Mouse (Mus musculus) CH12.LX (cell line): ENCODE data around the gene Taar4. TPM values are rescaled to one million over a fixed set of nuclear protein-coding genes. Genes with fewer than 3 reads are reported as not detected.

Experiments used
- DNase-seq: peaks from one replicate; pipeline ENCODE4 v3.0.0-alpha.2; 2013; ENCODE audit errors: extremely low read depth
- H3K27ac ChIP-seq: 2 replicates; pipeline ENCODE4 v1.5.1; 2012; ENCODE audit warnings: low read depth, mild to moderate bottlenecking, control low read depth, moderate library complexity; ENCODE audit not compliant: insufficient read depth
- H3K27me3 ChIP-seq: replicated peaks from 2 replicates; pipeline ENCODE3; 2012; ENCODE audit warnings: inconsistent platforms
- H3K36me3 ChIP-seq, 2 experiments: replicated peaks in 1 of 2; 2 replicates each; pipeline versions ENCODE3 to v1.6.1; 2012; ENCODE audit warnings: inconsistent platforms in 1 of 2, low read length in 1 of 2, mild to moderate bottlenecking in 1 of 2, mixed read lengths in 1 of 2, moderate library complexity in 1 of 2; ENCODE audit not compliant: control insufficient read depth in 1 of 2, insufficient read depth in 1 of 2
- H3K4me1 ChIP-seq, 2 experiments: 2 replicates each; pipeline ENCODE4 v1.6.1; 2012; ENCODE audit warnings: inconsistent platforms in 1 of 2, moderate library complexity in 1 of 2; ENCODE audit not compliant: insufficient read depth in 2 of 2, control insufficient read depth in 1 of 2
- H3K4me2 ChIP-seq: 2 replicates; pipeline ENCODE4 v1.6.1; 2012; ENCODE audit warnings: low read depth, mild to moderate bottlenecking, control low read depth; ENCODE audit not compliant: poor library complexity, insufficient read depth, severe bottlenecking
- H3K4me3 ChIP-seq, 3 experiments: fragments of 150-350 bp in 1 of 3; sonication (generic) in 1 of 3; replicated peaks in 1 of 3; 2 replicates each; pipeline versions ENCODE3 to v1.5.1; 2011 to 2012; ENCODE audit warnings: low read depth in 2 of 3, low read length in 2 of 3, mild to moderate bottlenecking in 2 of 3, moderate library complexity in 2 of 3, control low read depth in 1 of 3, improper control_type of control experiment in 1 of 3, inconsistent platforms in 1 of 3, mixed read lengths in 1 of 3; ENCODE audit not compliant: poor library complexity in 1 of 3
- H3K79me2 ChIP-seq: replicated peaks from 2 replicates; pipeline ENCODE4 v1.6.1; 2012; ENCODE audit warnings: mild to moderate bottlenecking, moderate library complexity; ENCODE audit not compliant: control insufficient read depth, poor library complexity, insufficient read depth, severe bottlenecking; ENCODE audit errors: extremely low read depth
- H3K9ac ChIP-seq: 2 replicates; pipeline ENCODE4 v1.6.1; 2012; ENCODE audit warnings: low read depth, mild to moderate bottlenecking, control low read depth, moderate library complexity; ENCODE audit not compliant: insufficient read depth
- H3K9me3 ChIP-seq: replicated peaks from 2 replicates; pipeline ENCODE3; 2012; ENCODE audit warnings: low read length, inconsistent platforms, mixed read lengths
- BHLHE40 ChIP-seq: IDR thresholded peaks from 2 replicates; pipeline ENCODE4 v1.6.1; 2011; ENCODE audit warnings: mild to moderate bottlenecking, low read depth, low read length, improper control_type of control experiment
- CHD1 ChIP-seq: IDR thresholded peaks from 2 replicates; pipeline ENCODE4 v1.6.1; 2012; ENCODE audit warnings: low read depth, low read length, improper control_type of control experiment, inconsistent platforms
- CHD2 ChIP-seq: IDR thresholded peaks from 2 replicates; pipeline ENCODE4 v1.6.1; 2011; ENCODE audit warnings: low read length, improper control_type of control experiment
- CTCF ChIP-seq, 2 experiments: IDR thresholded peaks in 1 of 2; conservative IDR thresholded peaks in 1 of 2; 2 replicates each; pipeline ENCODE4 v1.5.1; 2011 to 2012; ENCODE audit warnings: low read depth in 2 of 2, low read length in 2 of 2, improper control_type of control experiment in 1 of 2, inconsistent platforms in 1 of 2, mild to moderate bottlenecking in 1 of 2, moderate library complexity in 1 of 2
- E2F4 ChIP-seq: IDR thresholded peaks from 2 replicates; pipeline ENCODE4 v1.6.1; 2011; ENCODE audit warnings: low read depth, low read length, improper control_type of control experiment; ENCODE audit not compliant: insufficient replicate concordance
- ELF1 ChIP-seq: IDR thresholded peaks from 2 replicates; pipeline ENCODE4 v1.6.1; 2014; ENCODE audit warnings: low read depth, mild to moderate bottlenecking, inconsistent platforms, low read length, improper control_type of control experiment
- EP300 ChIP-seq: IDR thresholded peaks from 2 replicates; pipeline ENCODE4 v1.6.1; 2011; ENCODE audit warnings: low read length, improper control_type of control experiment
- ETS1 ChIP-seq: conservative IDR thresholded peaks from 2 replicates; pipeline ENCODE4 v1.6.1; 2012; ENCODE audit warnings: low read depth, mild to moderate bottlenecking, inconsistent platforms, low read length, improper control_type of control experiment, moderate library complexity
- HCFC1 ChIP-seq: IDR thresholded peaks from 2 replicates; pipeline ENCODE4 v1.6.1; 2012; ENCODE audit warnings: low read depth, mild to moderate bottlenecking, inconsistent platforms, low read length, improper control_type of control experiment
- IRF4 ChIP-seq: IDR thresholded peaks from 2 replicates; pipeline ENCODE4 v1.6.1; 2014; ENCODE audit warnings: low read depth, mild to moderate bottlenecking, inconsistent platforms, low read length, improper control_type of control experiment
- JUND ChIP-seq: conservative IDR thresholded peaks from 2 replicates; pipeline ENCODE4 v1.6.1; 2011; ENCODE audit warnings: low read depth, low read length, improper control_type of control experiment
- KAT2A ChIP-seq: IDR thresholded peaks from 2 replicates; pipeline ENCODE4 v1.6.1; 2012; ENCODE audit warnings: low read length, improper control_type of control experiment, inconsistent platforms; ENCODE audit not compliant: insufficient replicate concordance
- MAFK ChIP-seq: IDR thresholded peaks from 2 replicates; pipeline ENCODE4 v1.6.1; 2011; ENCODE audit warnings: low read length, improper control_type of control experiment; ENCODE audit not compliant: insufficient replicate concordance
- MAX ChIP-seq: IDR thresholded peaks from 2 replicates; pipeline ENCODE4 v1.6.1; 2011; ENCODE audit warnings: low read length, improper control_type of control experiment
- MAZ ChIP-seq: IDR thresholded peaks from 2 replicates; pipeline ENCODE4 v1.6.1; 2012; ENCODE audit warnings: low read depth, mild to moderate bottlenecking, inconsistent platforms, low read length, improper control_type of control experiment, moderate library complexity
- MEF2A ChIP-seq: IDR thresholded peaks from 2 replicates; pipeline ENCODE4 v1.6.1; 2014; ENCODE audit warnings: low read depth, mild to moderate bottlenecking, inconsistent platforms, low read length, improper control_type of control experiment, borderline replicate concordance
- MXI1 ChIP-seq: IDR thresholded peaks from 2 replicates; pipeline ENCODE4 v1.6.1; 2011; ENCODE audit warnings: mild to moderate bottlenecking, low read depth, low read length, improper control_type of control experiment
- MYC ChIP-seq: IDR thresholded peaks from 2 replicates; pipeline ENCODE4 v1.6.1; 2011; ENCODE audit warnings: low read depth, mild to moderate bottlenecking, improper control_type of control experiment, low read length
- NELFE ChIP-seq: IDR thresholded peaks from 2 replicates; pipeline ENCODE4 v1.6.1; 2011; ENCODE audit warnings: low read depth, low read length, improper control_type of control experiment
- NRF1 ChIP-seq: IDR thresholded peaks from 2 replicates; pipeline ENCODE4 v1.6.1; 2014; ENCODE audit warnings: low read depth, mild to moderate bottlenecking, inconsistent platforms, low read length, improper control_type of control experiment, moderate library complexity
- PAX5 ChIP-seq: IDR thresholded peaks from 2 replicates; pipeline ENCODE4 v1.6.1; 2012; ENCODE audit warnings: low read length, inconsistent platforms, mixed read lengths
- RAD21 ChIP-seq: IDR thresholded peaks from 2 replicates; pipeline ENCODE4 v1.6.1; 2011; ENCODE audit warnings: low read depth, mild to moderate bottlenecking, low read length, improper control_type of control experiment, moderate library complexity
- RCOR1 ChIP-seq: conservative IDR thresholded peaks from 2 replicates; pipeline ENCODE4 v1.6.1; 2012; ENCODE audit warnings: low read depth, mild to moderate bottlenecking, inconsistent platforms, low read length, improper control_type of control experiment
- SIN3A ChIP-seq: IDR thresholded peaks from 2 replicates; pipeline ENCODE4 v1.6.1; 2012; ENCODE audit warnings: low read length, improper control_type of control experiment, inconsistent platforms
- UBTF ChIP-seq: IDR thresholded peaks from 2 replicates; pipeline ENCODE4 v1.6.1; 2012; ENCODE audit warnings: low read depth, mild to moderate bottlenecking, inconsistent platforms, low read length, improper control_type of control experiment, moderate library complexity
- USF2 ChIP-seq: conservative IDR thresholded peaks from 2 replicates; pipeline ENCODE4 v1.6.1; 2011; ENCODE audit warnings: low read depth, low read length, improper control_type of control experiment
- ZKSCAN1 ChIP-seq: IDR thresholded peaks from 2 replicates; pipeline ENCODE4 v1.6.1; 2012; ENCODE audit warnings: low read depth, inconsistent platforms, low read length, improper control_type of control experiment, borderline replicate concordance
- ZMIZ1 ChIP-seq: IDR thresholded peaks from 2 replicates; pipeline ENCODE4 v1.6.1; 2012; ENCODE audit warnings: low read depth, mild to moderate bottlenecking, inconsistent platforms, low read length, improper control_type of control experiment
- ZNF384 ChIP-seq: IDR thresholded peaks from 2 replicates; pipeline ENCODE4 v1.6.1; 2012; ENCODE audit warnings: low read depth, low read length, improper control_type of control experiment, inconsistent platforms
- dilution Hi-C: fragments of 300-500 bp; cut with MboI; formaldehyde crosslinking; loops from 2 replicates; pipeline ENCODE4 v1.14.3; 2020; ENCODE audit warnings: low sequenced_read_pairs; ENCODE audit not compliant: extremely low pct_unique_long_range_greater_than_20kb, extremely low pct_ligation_motif_present
- in situ Hi-C: fragments of 300-500 bp; cut with MboI; formaldehyde crosslinking; loops from 3 replicates; pipeline ENCODE4 v1.14.3; 2019; ENCODE audit warnings: low sequenced_read_pairs, low pct_ligation_motif_present, low pct_unique_long_range_greater_than_20kb, mixed read lengths
- polyA plus RNA-seq: library from polyadenylated mRNA; unstranded; fragments of >175 nt; gene quantifications from 2 replicates; pipeline ENCODE4 v1.2.1, GENCODE M21; 2012; ENCODE audit warnings: low read depth; ENCODE audit not compliant: insufficient read length
- total RNA-seq, 2 experiments: library from RNA; depleted of rRNA; stranded (reverse); fragments of 300-350 nt in 1 of 2; fragments of >200 nt in 1 of 2; gene quantifications; 2 replicates each; pipeline ENCODE4 v1.2.3; 2012 to 2014

Taar4 gene
- total RNA-seq (2012; rRNA removed) (not detected in 2 replicates), total RNA-seq (2014; rRNA removed) (not detected in 2 replicates), polyA plus RNA-seq (not detected in 2 replicates)

- dilution Hi-C loops = no loop called here
- DNase-seq = peak; percentile 5
- Histone ChIP-seq H3K9ac (no peak within 1 kb of the TSS), H3K36me3 (no peaks in the 10 kb centered on the region), H3K79me2 (no peaks in the 10 kb centered on the region), H3K4me3 (no peak within 1 kb of the TSS), H3K27ac (no peak within 1 kb of the TSS), H3K9me3 (no peaks in the 10 kb centered on the region), H3K27me3 (no peaks in the 10 kb centered on the region), H3K4me1 (peaks cover 4 to 12% of the 10 kb centered on the region in 2 experiments), H3K4me2 (no peak within 1 kb of the TSS)
- TF ChIP-seq IRF4 = no peak
- no peak for TF ChIP-seq KAT2A
- TF ChIP-seq CTCF (conservative IDR thresholded peaks at IDR 0.05 in 1 of 2, IDR thresholded peaks at IDR 0.05 in 1 of 2; ENCODE audit: low read depth in 2 of 2, low read length in 2 of 2) = no peak
- TF ChIP-seq MAX = no peak
- no peak for TF ChIP-seq MAZ
- no peak for TF ChIP-seq MYC
- no peak for TF ChIP-seq EP300
- TF ChIP-seq MAFK = no peak
- TF ChIP-seq NRF1 = no peak
- no peak for TF ChIP-seq RCOR1
- TF ChIP-seq E2F4 = no peak
- TF ChIP-seq CHD1 = no peak
- no peak for TF ChIP-seq MEF2A
- no peak for TF ChIP-seq ZNF384
- TF ChIP-seq CHD2 = no peak
- no peak for TF ChIP-seq RAD21
- in situ Hi-C loops = loop anchor here (25.0 kb wide), 1 partner anchor 352 kb away; no protein-coding TSS in a partner anchor
Measured at GRCm38 (mm10) chr10:23960444-23960915, at the start of gene Taar4. Taar4 (plus strand) TSS chr10:23960494.

- Histone ChIP-seq H3K4me1 (no peaks in the 10 kb centered on the region; a peak in 1 of 4 replicates), H3K27ac (no peak within 1 kb of the TSS), H3K4me2 (no peak within 1 kb of the TSS), H3K27me3 (no peaks in the 10 kb centered on the region), H3K9me3 (no peaks in the 10 kb centered on the region), H3K79me2 (no peaks in the 10 kb centered on the region), H3K4me3 (no peak within 1 kb of the TSS), H3K36me3 (no peaks in the 10 kb centered on the region), H3K9ac (no peak within 1 kb of the TSS)
- dilution Hi-C loops (no loop called here), in situ Hi-C loops (no loop called here)
- no peak for DNase-seq
- TF ChIP-seq ZMIZ1 (no peak), UBTF (no peak), MEF2A (no peak), PAX5 (no peak), ELF1 (no peak), JUND (no peak), USF2 (no peak), CHD1 (no peak), NRF1 (no peak), BHLHE40 (no peak), SIN3A (no peak), HCFC1 (no peak), NELFE (no peak), RAD21 (no peak), ETS1 (no peak), EP300 (no peak), MAX (no peak), MYC (no peak), ZKSCAN1 (no peak), MXI1 (no peak)
Measured at GRCm38 (mm10) chr10:23920056-23920455, 40.2 kb upstream of the Taar4 start, which contains the start of gene Taar1. Taar1 (plus strand) TSS chr10:23920356.
